Mouse (Mus musculus) heart, postnatal 0 days (tissue): ENCODE results near the gene Thyn1.

Experiments used
- CTCF ChIP-seq: IDR thresholded peaks from 2 replicates; pipeline ENCODE4 v1.5.1; 2016; ENCODE audit warnings: antibody characterized with exemption, control low read depth, low read depth
- EP300 ChIP-seq: IDR thresholded peaks from 2 replicates; pipeline ENCODE4 v1.6.1; 2016; ENCODE audit warnings: antibody characterized with exemption, low read depth

- TF ChIP-seq EP300 (no peak), CTCF (no peak)
These were observed at the start of gene Thyn1, which contains the start of gene Acad8 for GRCm38 (mm10) chr9:26999461-27000395.
